Mouse (Mus musculus) lung, postnatal 0 days (tissue): ENCODE measurements at regions not wholly inside any gene's neighbourhood (a gene's known extent, or its start where the extent isn't known, plus 50 kb on each side); places are given as distances from the start of the nearest gene placed in this dataset.
A peak's percentile ranks its signal among the peaks of the same experiment; 100 is the strongest.

ENCODE experiments used
- ATAC-seq: fragments of 200-750 bp; cut with Nextera tagmentation; 2 replicates; pipeline ENCODE4 v1.8.0; 2017; ENCODE audit warnings: moderate library complexity
- DNase-seq: peaks from one replicate; pipeline ENCODE4 v3.0.0-alpha.2; 2016; ENCODE audit warnings: low spot score
- H3K27ac ChIP-seq: fragments of 300-500 bp; sonication (generic); 2 replicates; pipeline ENCODE4 v1.5.1; 2014; ENCODE audit warnings: antibody characterized with exemption, mild to moderate bottlenecking, low read length, mixed read lengths
- H3K27me3 ChIP-seq: fragments of 300-500 bp; sonication (generic); replicated peaks from 2 replicates; pipeline ENCODE4 v1.6.1; 2014; ENCODE audit warnings: low read length, mixed read lengths; ENCODE audit not compliant: insufficient read depth
- H3K36me3 ChIP-seq: fragments of 300-500 bp; sonication (generic); 2 replicates; pipeline ENCODE4 v1.6.1; 2014; ENCODE audit warnings: low read length, mixed read lengths; ENCODE audit not compliant: insufficient read depth
- H3K4me1 ChIP-seq: fragments of 300-500 bp; sonication (generic); 2 replicates; pipeline ENCODE4 v1.6.1; 2014; ENCODE audit warnings: antibody characterized with exemption, low read depth, low read length, mixed read lengths; ENCODE audit not compliant: insufficient read depth
- H3K4me2 ChIP-seq: fragments of 300-500 bp; sonication (generic); replicated peaks from 2 replicates; pipeline ENCODE4 v1.6.1; 2014; ENCODE audit warnings: low read depth, mild to moderate bottlenecking, low read length, moderate library complexity, mixed read lengths
- H3K4me3 ChIP-seq: fragments of 300-500 bp; sonication (generic); 2 replicates; pipeline ENCODE4 v1.5.1; 2014; ENCODE audit warnings: low read depth, low read length
- H3K9ac ChIP-seq: fragments of 300-500 bp; sonication (generic); replicated peaks from 2 replicates; pipeline ENCODE4 v1.6.1; 2014; ENCODE audit warnings: low read depth, mild to moderate bottlenecking
- H3K9me3 ChIP-seq: fragments of 300-500 bp; sonication (generic); 2 replicates; pipeline ENCODE4 v1.6.1; 2016; ENCODE audit warnings: low read length, mixed read lengths
- CTCF ChIP-seq: IDR thresholded peaks from 2 replicates; pipeline ENCODE4 v1.5.1; 2016; ENCODE audit warnings: antibody characterized with exemption, mild to moderate bottlenecking
- EP300 ChIP-seq: IDR thresholded peaks from 2 replicates; pipeline ENCODE4 v1.6.1; 2016; ENCODE audit warnings: antibody characterized with exemption, mild to moderate bottlenecking, control low read depth
- WGBS: fragments of 180-500 bp; shearing (Covaris S2); extraction: QIAGEN DNeasy Blood & Tissue Kit; methylation state at CpG from one replicate; pipeline ENCODE4 v1.1.7; 2014; 5-methylcytosine and 5-hydroxymethylcytosine counted together

GRCm38 (mm10) chr15:96031085-96031780 lies 240.6 kb downstream of the Ano6 start:
- H3K4me2 ChIP-seq = no peak overlapping the region
- 68% methylated on average over 8 of the region's 8 CpGs for WGBS
- H3K4me3 ChIP-seq = no peak overlapping the region
- H3K27me3 ChIP-seq = no peaks in the 10 kb centered on the region
- DNase-seq (no peak), ATAC-seq (no peak)
- 0 out of 2 replicates have a peak, but pooled peaks cover 2% of the 10 kb centered on the region for H3K4me1 ChIP-seq
- H3K36me3 ChIP-seq = no peaks in the 10 kb centered on the region
- no peak overlapping the region for H3K9ac ChIP-seq
- H3K9me3 ChIP-seq = no peaks in the 10 kb centered on the region
- TF ChIP-seq CTCF (no peak), EP300 (no peak)
- H3K27ac ChIP-seq = no peak overlapping the region

- Histone ChIP-seq H3K27me3 (no peaks in the 10 kb centered on the region), H3K4me1 (0 out of 2 replicates have a peak, but pooled peaks cover 2% of the 10 kb centered on the region), H3K27ac (no peak overlapping the region), H3K9ac (no peak overlapping the region), H3K4me3 (no peak overlapping the region), H3K4me2 (peak overlapping the region; percentile 34), H3K36me3 (no peaks in the 10 kb centered on the region), H3K9me3 (no peaks in the 10 kb centered on the region)
- DNase-seq (peak; percentile 73), ATAC-seq (peak; percentile 95)
- WGBS = 11% methylated on average over 12 of the region's 12 CpGs
- TF ChIP-seq CTCF = no peak
- TF ChIP-seq EP300 = peak; percentile 97
Measured at GRCm38 (mm10) chr15:96035273-96035672, 244.6 kb downstream of the Ano6 start.

GRCm38 (mm10) chr15:96045561-96045960 lies 241.8 kb upstream of the Arid2 start:
- H3K9ac ChIP-seq = no peak overlapping the region
- no peaks in the 10 kb centered on the region for H3K4me1 ChIP-seq
- H3K27ac ChIP-seq = no peak overlapping the region
- no peak overlapping the region for H3K4me2 ChIP-seq
- no peak overlapping the region for H3K4me3 ChIP-seq
- H3K27me3 ChIP-seq = no peaks in the 10 kb centered on the region
- H3K9me3 ChIP-seq = no peaks in the 10 kb centered on the region
- TF ChIP-seq EP300 (no peak), CTCF (no peak)
- 65% methylated on average over 3 of the region's 3 CpGs for WGBS
- no peaks in the 10 kb centered on the region for H3K36me3 ChIP-seq
- no peak for ATAC-seq
- no peak for DNase-seq

- WGBS = 83% methylated on average over 5 of the region's 5 CpGs
- no peak for ATAC-seq
- DNase-seq = no peak
Measured at GRCm38 (mm10) chr15:96046651-96047050, 240.7 kb upstream of the Arid2 start.

GRCm38 (mm10) chr15:96050416-96050815 lies 236.9 kb upstream of the Arid2 start:
- no peak for DNase-seq
- H3K9ac ChIP-seq = no peak overlapping the region
- WGBS = 54% methylated on average over 4 of the region's 4 CpGs
- H3K4me2 ChIP-seq = no peak overlapping the region
- no peaks in the 10 kb centered on the region for H3K9me3 ChIP-seq
- TF ChIP-seq CTCF (no peak), EP300 (no peak)
- no peak overlapping the region for H3K4me3 ChIP-seq
- H3K4me1 ChIP-seq = no peaks in the 10 kb centered on the region
- no peak overlapping the region for H3K27ac ChIP-seq
- no peaks in the 10 kb centered on the region for H3K36me3 ChIP-seq
- ATAC-seq = no peak
- no peaks in the 10 kb centered on the region for H3K27me3 ChIP-seq

More at GRCm38 (mm10) chr15:96046651-96047050, 240.7 kb upstream of the Arid2 start:
- Histone ChIP-seq H3K27me3 (no peaks in the 10 kb centered on the region), H3K4me1 (no peaks in the 10 kb centered on the region), H3K27ac (no peak overlapping the region), H3K9ac (no peak overlapping the region), H3K9me3 (no peaks in the 10 kb centered on the region), H3K4me3 (no peak overlapping the region), H3K4me2 (no peak overlapping the region), H3K36me3 (no peaks in the 10 kb centered on the region)
- TF ChIP-seq CTCF (no peak), EP300 (no peak)

- no peak overlapping the region for H3K27ac ChIP-seq
- H3K27me3 ChIP-seq = no peaks in the 10 kb centered on the region
- H3K9ac ChIP-seq = no peak overlapping the region
- H3K4me3 ChIP-seq = no peak overlapping the region
- H3K4me1 ChIP-seq = no peaks in the 10 kb centered on the region
- WGBS = 49% methylated on average over 5 of the region's 5 CpGs
- TF ChIP-seq CTCF (no peak), EP300 (no peak)
- peak overlapping the region; percentile 8; the same call in 1 of the 2 replicates for H3K4me2 ChIP-seq
- no peaks in the 10 kb centered on the region for H3K36me3 ChIP-seq
- no peak; the same call in 1 of the 2 replicates for ATAC-seq
- H3K9me3 ChIP-seq = no peaks in the 10 kb centered on the region
- DNase-seq = no peak
Measured at GRCm38 (mm10) chr15:96052586-96052985, 234.7 kb upstream of the Arid2 start.
